Mouse (Mus musculus) liver (tissue): Measurements from ENCODE around the gene Fam183b.
"Not testable (repeated sequence)": the region's sequence is repeated elsewhere in the genome, so short reads cannot be mapped to it uniquely, and the experiment has no call there.

Experiments used
- DNase-seq: peaks from one replicate; pipeline ENCODE4 v3.0.0-alpha.2; 2020; ENCODE audit warnings: mixed read lengths

Gene Fam183b

GRCm38 (mm10) chr11:58801558-58802228 is at the start of gene Fam183b:
Fam183b (minus strand) TSS chr11:58801960.
- no peak for DNase-seq

DNA sequence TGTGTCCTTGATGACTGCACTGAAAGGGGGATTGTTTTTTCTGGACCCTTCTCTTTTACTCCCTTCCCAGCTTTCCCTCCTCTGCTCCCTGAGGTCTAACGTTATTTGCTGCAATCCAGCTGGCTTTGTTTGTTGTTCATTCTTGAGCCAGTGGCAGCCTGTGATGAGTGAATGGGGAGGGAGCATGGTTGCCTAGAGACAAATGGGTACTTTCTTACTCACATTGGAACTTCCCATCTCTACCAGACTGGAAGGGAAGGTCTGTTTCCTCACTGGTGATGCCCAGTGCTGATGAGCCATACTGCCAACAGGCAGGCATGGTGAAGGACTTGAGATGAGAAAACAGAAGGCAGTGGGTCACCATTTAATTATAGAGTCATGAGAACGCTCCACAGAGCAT is 48.0 kb upstream of the Fam183b start:
- no peak for DNase-seq

GRCm38 (mm10) chr11:58847636-58848035 is 45.9 kb upstream of the Fam183b start:
- no peak for DNase-seq

GRCm38 (mm10) chr11:58846919-58847461 is 45.2 kb upstream of the Fam183b start, which contains the start of gene Gm12258:
Gm12258 (plus strand) TSS chr11:58847158.
- DNase-seq: peak; percentile 91

DNA sequence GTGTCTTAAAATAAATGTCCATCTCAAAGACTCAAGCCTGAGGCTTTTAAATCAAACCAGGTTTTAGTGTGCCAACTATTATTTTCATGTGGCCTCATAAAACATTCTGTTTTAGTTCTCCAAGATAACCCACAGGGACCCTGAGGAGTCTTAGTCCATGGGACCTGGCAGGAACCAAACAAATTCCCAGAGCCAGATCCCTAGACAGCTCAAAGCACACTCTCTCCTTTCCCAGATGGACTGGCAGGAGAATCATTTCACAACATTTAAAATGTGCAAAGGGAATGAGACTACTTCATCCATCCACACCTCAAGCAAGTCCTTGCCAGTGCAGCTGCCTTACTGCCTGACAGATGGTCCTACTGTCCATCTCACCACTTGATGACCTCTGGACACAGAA is 37.2 kb upstream of the Fam183b start, which contains the start of gene Olfr311:
Gene Olfr311 (plus strand): TSS at position 301 of the 400 bp plus-strand sequence.
- not testable (repeated sequence) for DNase-seq

DNA sequence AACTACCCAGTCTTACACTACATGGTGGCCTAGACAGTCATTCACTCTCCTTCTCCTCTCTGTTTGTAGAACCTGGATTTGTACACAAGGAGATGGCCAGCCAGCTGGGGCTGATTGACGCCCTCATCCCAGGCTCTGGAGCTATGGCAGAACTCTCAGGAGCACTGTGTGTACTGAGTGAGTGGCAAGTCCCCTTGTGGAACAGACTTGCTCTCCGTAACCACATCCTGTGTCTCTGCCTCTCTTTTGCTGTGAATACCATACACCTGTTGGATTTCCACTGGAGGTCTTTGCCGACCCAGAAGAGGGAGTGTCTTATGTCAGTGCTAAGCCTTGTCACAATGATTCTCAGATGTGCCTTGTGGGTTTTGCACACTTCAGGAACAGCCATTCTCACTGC is 30.8 kb upstream of the Fam183b start:
- not testable (repeated sequence) for DNase-seq

DNA sequence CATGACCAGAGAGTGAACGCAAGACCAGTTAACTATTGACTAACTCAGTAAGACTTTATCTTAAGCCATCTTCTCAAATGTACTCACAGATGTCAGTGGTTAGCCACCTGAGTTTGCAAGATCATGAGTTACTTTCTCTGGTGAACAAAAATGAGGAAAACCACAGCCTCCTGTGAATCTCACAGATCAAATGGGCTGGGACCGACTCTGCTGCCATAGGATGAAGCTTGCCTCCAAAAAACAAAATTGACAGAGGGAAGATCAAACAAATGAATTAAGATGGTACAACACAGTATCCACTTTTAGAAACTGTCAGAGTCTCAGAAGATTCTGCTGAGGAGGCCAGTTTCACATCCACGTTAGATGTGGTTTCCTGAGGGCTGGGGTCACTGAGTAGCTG is 28.0 kb upstream of the Fam183b start:
- no peak for DNase-seq

DNA sequence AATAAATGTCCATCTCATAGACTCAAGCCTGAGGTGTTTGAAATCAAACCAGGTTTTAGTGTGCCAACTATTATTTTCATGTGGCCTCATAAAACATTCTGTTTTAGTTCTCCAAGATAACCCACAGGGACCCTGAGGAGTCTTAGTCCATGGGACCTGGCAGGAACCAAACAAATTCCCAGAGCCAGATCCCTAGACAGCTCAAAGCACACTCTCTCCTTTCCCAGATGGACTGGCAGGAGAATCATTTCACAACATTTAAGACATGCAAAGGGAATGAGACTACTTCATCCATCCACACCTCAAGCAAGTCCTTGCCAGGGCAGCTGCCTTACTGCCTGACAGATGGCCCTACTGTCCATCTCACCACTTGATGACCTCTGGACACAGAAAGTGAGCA is 27.2 kb upstream of the Fam183b start, which contains the start of gene Olfr312:
Gene Olfr312 (plus strand): TSS at position 301 of the 400 bp plus-strand sequence.
- not testable (repeated sequence) for DNase-seq

GRCm38 (mm10) chr11:58815676-58816075 is 13.9 kb upstream of the Fam183b start:
- no peak for DNase-seq

GRCm38 (mm10) chr11:58814700-58815099 is 12.9 kb upstream of the Fam183b start, which contains the start of gene Olfr313:
Olfr313 (plus strand) TSS chr11:58815000.
- not testable (repeated sequence) for DNase-seq

- DNase-seq: peak; percentile 21
These were observed 10.2 kb upstream of the Fam183b start for GRCm38 (mm10) chr11:58812001-58812400.

DNA sequence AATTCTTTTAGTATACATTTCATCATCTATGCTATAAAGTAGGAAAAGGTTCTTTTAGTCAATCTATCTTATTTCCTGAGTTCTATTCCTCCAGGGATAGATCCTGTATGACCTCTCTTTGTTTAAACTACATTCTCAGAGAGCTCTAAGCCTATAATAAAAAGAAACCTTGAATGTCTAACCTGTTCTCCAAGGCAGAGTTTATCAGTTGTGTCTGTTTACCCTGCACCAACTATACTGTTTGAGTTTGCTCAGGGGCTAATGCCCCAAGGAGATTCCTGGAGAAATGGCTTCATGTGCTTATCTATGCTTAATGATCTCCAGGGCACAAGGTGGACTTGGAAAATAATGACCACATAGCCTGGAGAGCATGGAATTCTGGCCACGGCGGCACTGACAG is 2.6 kb upstream of the Fam183b start:
- DNase-seq: no peak

GRCm38 (mm10) chr11:58803871-58804270 is 2.1 kb upstream of the Fam183b start:
- no peak for DNase-seq

DNA sequence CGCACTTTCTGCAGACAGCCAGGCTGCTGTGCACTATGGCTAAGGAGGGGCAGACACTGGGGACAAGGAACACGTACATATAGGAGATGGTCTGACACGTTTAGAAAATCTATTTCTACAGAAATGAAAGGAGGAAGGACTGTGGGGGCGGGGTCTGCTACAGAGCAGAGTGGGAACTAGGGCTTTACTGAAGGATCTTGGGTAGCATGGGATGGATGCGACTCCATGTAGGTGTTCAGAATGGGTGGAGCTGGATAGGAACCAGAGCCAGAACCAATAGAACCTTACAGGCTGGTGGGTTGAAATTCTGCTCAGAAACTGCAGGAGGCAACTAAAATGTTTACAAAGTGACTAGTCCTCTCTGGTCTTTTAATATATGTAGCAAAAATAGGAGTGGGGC is 2.0 kb downstream of the Fam183b start:
- DNase-seq: no peak

- no peak for DNase-seq
These were observed 4.9 kb downstream of the Fam183b start for GRCm38 (mm10) chr11:58796850-58797249.

DNA sequence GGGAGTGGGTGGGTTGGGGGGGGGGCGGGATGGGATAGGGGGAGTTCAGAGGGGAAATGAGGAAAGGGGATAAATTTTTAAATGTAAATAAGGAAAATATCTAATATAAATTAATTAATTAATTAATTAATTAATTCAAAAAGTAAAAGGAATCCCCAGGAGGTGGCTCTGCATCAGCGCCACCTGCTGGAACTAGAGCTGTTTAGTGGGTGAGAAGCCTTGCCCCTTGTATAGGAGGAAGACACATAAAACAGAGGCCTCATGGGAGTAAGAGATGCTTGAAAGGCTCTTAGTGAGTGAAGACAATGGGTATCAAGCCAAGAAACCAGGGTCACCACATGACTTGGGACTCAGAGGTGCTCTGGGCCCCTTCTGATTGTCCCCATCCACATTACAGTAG is 5.9 kb downstream of the Fam183b start:
- no peak for DNase-seq

DNA sequence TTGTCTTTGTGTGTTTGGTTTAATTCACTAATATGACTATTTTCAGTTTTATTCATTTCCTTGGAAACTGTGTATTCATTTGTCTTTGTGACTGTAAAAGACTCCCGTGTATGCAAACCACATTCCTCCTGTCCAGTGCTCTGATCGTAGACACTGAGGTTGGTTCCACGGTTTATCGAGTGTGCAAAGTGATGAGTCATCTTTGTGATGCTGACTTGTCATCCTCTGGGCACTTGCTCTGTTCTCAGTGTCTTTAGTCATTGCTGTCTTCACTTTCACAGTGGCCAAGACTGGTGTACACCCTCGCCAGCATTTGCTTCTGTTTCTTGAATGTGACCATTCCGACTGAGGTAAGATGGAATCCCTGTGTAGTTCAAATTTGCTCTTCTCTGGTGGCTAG is 11.1 kb downstream of the Fam183b start:
- no peak for DNase-seq

DNA sequence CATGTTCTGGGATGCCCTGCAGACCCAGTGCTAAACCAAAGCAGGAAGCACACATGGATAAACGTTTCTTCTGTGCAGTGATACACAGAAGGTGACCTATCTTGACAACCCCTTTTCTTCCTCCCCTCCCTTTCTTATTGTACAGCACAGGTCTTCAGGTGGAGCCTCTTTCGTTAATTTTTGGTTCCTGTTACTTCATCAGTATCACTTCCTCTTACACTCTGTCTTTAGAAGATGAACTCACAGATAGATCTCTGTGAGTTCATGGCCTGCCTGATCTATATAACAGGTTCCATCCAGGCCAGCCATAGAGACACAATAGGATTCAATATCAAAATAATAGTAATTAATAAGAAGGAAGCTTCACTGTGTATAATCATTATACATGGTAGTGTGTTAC is 11.7 kb downstream of the Fam183b start:
- no peak for DNase-seq

- no peak for DNase-seq
These were observed 12.2 kb downstream of the Fam183b start for GRCm38 (mm10) chr11:58789532-58789931.

GRCm38 (mm10) chr11:58788346-58788745 is 13.4 kb downstream of the Fam183b start:
- no peak for DNase-seq

DNA sequence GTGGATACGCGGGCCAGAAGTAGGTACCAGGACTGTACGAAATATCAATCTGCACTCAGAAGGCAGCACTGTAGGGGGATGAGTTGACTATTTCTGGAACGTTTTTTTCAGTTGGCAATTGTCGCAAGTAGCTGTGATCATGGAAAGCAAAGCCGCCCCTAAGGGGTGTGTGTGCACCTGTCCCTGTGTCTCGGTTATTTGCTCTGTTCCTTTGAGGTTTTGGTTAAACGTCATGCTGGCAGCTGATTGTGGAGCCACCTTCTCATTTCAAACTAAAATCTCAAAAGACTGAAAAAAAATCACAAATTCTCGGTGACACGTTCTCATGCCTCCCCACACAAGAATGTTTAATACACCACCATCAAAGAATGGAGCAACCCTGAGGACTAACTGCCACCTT is 14.1 kb downstream of the Fam183b start:
- DNase-seq: no peak

DNA sequence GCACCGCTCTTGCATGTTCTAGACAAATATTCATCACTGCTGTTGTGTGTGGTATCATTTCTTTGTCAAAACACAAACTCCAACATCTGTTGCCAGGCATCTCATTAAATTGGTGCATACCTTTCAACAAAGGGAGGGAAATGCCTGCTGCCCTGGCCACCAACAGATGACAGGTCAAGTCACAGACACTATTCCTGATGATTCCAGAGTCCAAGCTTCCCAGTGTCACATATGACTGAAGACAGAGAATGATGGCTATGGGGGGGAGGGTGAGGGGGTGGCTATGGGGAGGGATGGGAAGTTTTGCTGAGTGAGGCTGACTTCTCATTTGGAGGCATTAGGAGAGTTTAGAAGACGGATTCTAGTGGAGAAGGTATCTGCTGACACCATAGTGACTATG is 17.6 kb downstream of the Fam183b start:
- no peak for DNase-seq

- no peak for DNase-seq
These were observed 19.2 kb downstream of the Fam183b start, which contains the start of gene Olfr314 for GRCm38 (mm10) chr11:58782480-58783089. Olfr314 (plus strand) TSS chr11:58782952.

DNA sequence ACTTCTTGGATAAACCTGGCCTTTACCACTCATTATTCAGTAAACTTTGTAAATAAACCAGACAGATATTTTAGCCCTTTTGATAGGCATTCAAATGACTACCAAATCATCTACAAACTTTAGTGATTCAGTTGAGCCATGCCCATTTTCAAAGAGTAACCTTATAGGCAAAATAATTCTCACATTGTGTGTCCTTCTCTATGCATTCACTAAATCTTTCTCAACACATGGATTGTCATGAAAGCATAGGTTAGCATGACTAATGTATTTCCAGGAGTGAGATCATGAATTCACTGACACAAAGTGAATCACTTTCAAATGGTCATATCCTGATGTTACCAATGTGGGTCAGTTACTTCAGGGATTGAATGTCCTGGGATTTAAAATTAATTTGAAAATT is 28.9 kb downstream of the Fam183b start, which contains the start of gene Olfr315:
Gene Olfr315 (plus strand): TSS at position 301 of the 400 bp plus-strand sequence.
- no peak for DNase-seq
